Mouse (Mus musculus) brain, embryonic 14.5 days (tissue): Measurements from ENCODE around the gene Fam19a1. TPM values are rescaled to one million over a fixed set of nuclear protein-coding genes. Genes with fewer than 3 reads are reported as not detected.
"Not testable (repeated sequence)": the region's sequence is repeated elsewhere in the genome, so short reads cannot be mapped to it uniquely, and the experiment has no call there.

ENCODE experiments used
- DNase-seq: peaks from one replicate; pipeline ENCODE4 v3.0.0-alpha.2; 2011; ENCODE audit warnings: low read depth
- CTCF ChIP-seq: fragments of 200-500 bp; IDR thresholded peaks from 2 replicates; pipeline ENCODE4 v1.5.1; 2012; ENCODE audit warnings: inconsistent platforms, mild to moderate bottlenecking, moderate library complexity, borderline replicate concordance; ENCODE audit not compliant: insufficient read depth, insufficient read length; ENCODE audit errors: extremely low read depth
- POLR2A ChIP-seq: fragments of 200-500 bp; IDR thresholded peaks from 2 replicates; pipeline ENCODE4 v1.6.1; 2012; ENCODE audit warnings: mild to moderate bottlenecking, inconsistent platforms, borderline replicate concordance; ENCODE audit not compliant: poor library complexity, insufficient read depth, insufficient read length, severe bottlenecking; ENCODE audit errors: extremely low read depth
- polyA plus RNA-seq: library from polyadenylated mRNA; depleted of rRNA; stranded (reverse); fragments of >200 nt; gene quantifications from 2 replicates; pipeline ENCODE4 v1.2.3, GENCODE M21; 2012

Fam19a1 gene
- polyA plus RNA-seq, 1 experiment = 5.1 TPM

GRCm38 (mm10) chr6:96165818-96166379, 52.9 kb downstream of the Fam19a1 start, which contains the start of gene 1700123L14Rik:
Gene 1700123L14Rik, minus strand, starts transcription at chr6:96166243.
- DNase-seq = no peak
- TF ChIP-seq POLR2A = no peak
- TF ChIP-seq CTCF = no peak

DNA sequence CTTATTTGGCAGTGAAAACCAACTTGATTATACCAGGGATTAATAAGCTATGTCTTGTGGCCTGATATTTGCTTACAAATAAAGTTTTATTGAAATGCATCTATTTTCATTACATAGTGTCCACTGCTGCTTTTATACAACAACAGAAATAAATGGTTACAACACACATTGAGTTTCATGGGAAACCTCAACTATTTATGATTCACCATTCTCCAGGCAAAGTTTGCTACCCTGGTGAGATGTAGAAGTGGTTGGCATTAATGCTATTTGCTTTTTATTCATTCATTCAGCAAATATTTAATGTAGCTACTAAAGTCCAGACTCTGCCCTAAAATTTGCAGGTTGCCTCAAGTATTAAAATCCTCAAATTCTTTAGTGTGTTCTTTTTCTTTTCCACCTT, 54.1 kb downstream of the Fam19a1 start:
- TF ChIP-seq POLR2A (no peak), CTCF (no peak)
- no peak for DNase-seq

- TF ChIP-seq POLR2A (no peak), CTCF (no peak)
- no peak for DNase-seq
These were observed 60.7 kb downstream of the Fam19a1 start for GRCm38 (mm10) chr6:96173681-96174080.

DNA sequence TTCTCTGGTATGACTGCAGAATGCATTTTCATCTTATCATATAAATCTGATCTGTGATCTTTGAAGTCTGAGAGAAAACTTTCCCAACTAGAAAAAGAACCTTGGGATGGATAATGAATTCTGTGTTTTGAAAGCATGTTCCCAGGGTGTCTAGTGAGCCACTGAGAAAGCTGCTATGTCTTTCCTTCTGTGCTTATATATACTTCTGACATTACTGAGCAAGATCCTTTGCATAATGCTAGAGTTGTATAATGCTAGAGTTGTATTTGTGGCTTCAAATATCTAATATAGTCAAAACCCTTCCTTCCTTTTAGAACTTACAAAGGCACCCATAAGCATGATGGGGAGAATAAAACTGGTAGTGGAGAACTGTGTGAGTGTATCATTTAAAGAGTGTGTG, 65.6 kb downstream of the Fam19a1 start:
- TF ChIP-seq CTCF (no peak), POLR2A (no peak)
- DNase-seq = no peak

GRCm38 (mm10) chr6:96183392-96183791, 70.4 kb downstream of the Fam19a1 start:
- no peak for TF ChIP-seq CTCF
- no peak for TF ChIP-seq POLR2A
- DNase-seq = peak; percentile 83

GRCm38 (mm10) chr6:96186517-96186916, 73.6 kb downstream of the Fam19a1 start:
- DNase-seq = no peak
- TF ChIP-seq POLR2A (no peak), CTCF (no peak)

GRCm38 (mm10) chr6:96198991-96199390, 86.0 kb downstream of the Fam19a1 start:
- DNase-seq = not testable (repeated sequence)

GRCm38 (mm10) chr6:96205395-96205794, 92.4 kb downstream of the Fam19a1 start:
- TF ChIP-seq POLR2A = no peak
- no peak for TF ChIP-seq CTCF
- DNase-seq = no peak

DNA sequence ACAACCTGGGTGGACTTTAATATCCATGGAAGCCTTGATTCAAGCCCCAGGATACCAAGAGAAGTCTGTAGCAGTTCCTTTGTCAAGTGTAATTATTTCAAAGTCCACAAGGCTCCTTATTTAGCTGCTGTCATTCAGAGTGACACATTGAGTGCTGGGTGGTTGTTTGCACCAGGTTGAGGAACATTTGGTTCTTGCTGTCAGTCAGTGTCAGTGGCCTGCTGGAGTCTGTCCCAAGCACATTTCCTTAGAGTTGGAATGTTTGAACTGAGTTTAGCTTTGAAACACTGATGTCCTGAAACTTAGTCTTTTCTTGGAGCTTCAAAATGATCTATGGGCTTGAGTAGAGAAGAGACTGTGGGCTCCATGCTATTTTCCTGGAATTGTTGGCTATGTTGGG, 121.9 kb downstream of the Fam19a1 start:
- no peak for TF ChIP-seq CTCF
- no peak for TF ChIP-seq POLR2A
- no peak for DNase-seq

- peak; percentile 49 for DNase-seq
- no peak for TF ChIP-seq CTCF
- TF ChIP-seq POLR2A = no peak
These were observed 131.4 kb downstream of the Fam19a1 start for GRCm38 (mm10) chr6:96244320-96244719.

GRCm38 (mm10) chr6:96252001-96252400, 139.0 kb downstream of the Fam19a1 start:
- DNase-seq = no peak
- no peak for TF ChIP-seq CTCF
- TF ChIP-seq POLR2A = no peak

GRCm38 (mm10) chr6:96254815-96255214, 141.9 kb downstream of the Fam19a1 start:
- TF ChIP-seq CTCF (no peak), POLR2A (no peak)
- DNase-seq = peak; percentile 52

DNA sequence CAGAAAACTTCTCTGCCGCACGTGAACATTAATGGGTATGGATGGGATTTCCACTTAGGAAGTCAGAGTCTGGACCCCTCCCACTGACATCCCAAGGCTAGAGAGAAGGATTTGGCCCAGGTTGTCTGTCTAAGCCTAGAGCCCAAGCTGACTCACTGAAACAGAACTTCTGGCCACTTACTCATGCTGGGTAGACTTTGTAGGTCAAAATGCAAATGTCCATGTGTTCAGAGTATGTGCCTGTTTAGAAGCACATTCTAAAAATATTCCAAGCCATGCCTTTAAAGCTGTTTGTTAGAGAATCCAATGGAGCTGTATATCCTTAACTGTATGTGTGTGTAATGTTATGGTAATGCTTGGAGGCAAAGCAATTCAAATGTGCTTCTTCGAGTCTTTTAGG, 145.7 kb downstream of the Fam19a1 start:
- TF ChIP-seq POLR2A (no peak), CTCF (no peak)
- DNase-seq = no peak

GRCm38 (mm10) chr6:96266456-96266855, 153.5 kb downstream of the Fam19a1 start:
- no peak for DNase-seq
- TF ChIP-seq CTCF = no peak
- TF ChIP-seq POLR2A = no peak
